Mouse (Mus musculus) G1E (cell line): Measurements from ENCODE around the gene Apba3.

Experiments
- CTCF ChIP-seq: IDR thresholded peaks from 2 replicates; pipeline ENCODE4 v1.5.1; 2012; ENCODE audit warnings: low read depth, low read length, inconsistent platforms, mixed read lengths
- GATA1 ChIP-seq: IDR thresholded peaks from 2 replicates; pipeline ENCODE4 v1.6.1; 2012; ENCODE audit warnings: borderline replicate concordance, low read length, inconsistent platforms, mixed read lengths
- GATA2 ChIP-seq: IDR thresholded peaks from 2 replicates; pipeline ENCODE4 v1.6.1; 2012; ENCODE audit warnings: low read depth, low read length, inconsistent platforms, borderline replicate concordance

- TF ChIP-seq CTCF (peak; percentile 81), GATA1 (no peak), GATA2 (no peak)
Measured at GRCm38 (mm10) chr10:81292554-81293333, 26.0 kb downstream of the Apba3 start, which contains the start of gene Pip5k1c.
